Mouse (Mus musculus): ENCODE measurements around the gene Dhx8. TPM values are rescaled to one million over a fixed set of nuclear protein-coding genes. Genes with fewer than 3 reads are reported as not detected.

Gene Dhx8
- total and polyA plus RNA-seq, 3 experiments: 33.1 to 44.7 TPM; not detected in 1

DNA sequence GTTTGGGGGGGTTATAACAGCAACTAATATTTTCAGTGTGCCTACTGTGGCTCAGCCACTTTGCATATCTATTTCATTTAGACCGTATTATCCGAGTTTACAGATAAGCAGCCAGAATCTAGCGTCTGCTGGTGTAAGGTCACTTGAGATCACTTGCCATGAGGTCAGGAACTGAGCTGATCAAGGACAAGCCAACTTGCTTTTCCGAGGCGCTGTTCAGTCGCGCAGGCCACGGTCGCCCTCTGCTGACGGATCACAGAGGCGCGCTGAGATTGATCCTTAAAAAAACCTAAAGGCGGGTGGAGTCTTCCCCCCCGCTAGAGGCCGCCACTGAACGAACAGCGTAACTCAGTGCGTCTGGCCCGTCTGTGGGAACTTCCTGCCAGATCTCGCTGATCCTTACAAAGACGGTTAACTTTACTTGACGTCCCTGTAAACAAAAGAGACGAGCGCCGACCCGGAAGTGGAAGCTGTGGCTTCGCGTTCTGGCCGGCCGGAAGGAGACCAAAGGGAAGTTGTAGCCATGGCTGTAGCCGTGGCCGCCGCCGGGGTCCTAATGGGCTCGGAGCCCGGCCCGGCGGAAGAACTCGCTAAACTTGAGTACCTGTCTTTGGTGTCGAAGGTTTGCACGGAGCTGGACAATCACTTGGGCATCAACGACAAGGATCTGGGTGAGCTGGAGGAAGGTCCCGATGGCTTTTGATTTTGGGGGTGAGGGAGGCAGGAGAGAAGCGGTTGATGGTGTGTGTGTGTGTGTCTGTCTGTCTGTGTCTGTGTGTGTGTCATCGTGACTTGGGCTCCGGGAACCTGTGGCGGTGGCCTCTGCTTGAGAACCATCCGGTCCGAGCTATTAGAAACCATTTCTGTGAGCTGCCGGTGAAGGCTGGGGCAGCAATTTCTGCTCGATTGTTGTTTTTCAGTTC, at the start of gene Dhx8 (continued):
- TF ChIP-seq ZMIZ1 (IDR thresholded peaks at IDR 0.05; ENCODE audit: low read depth, low read length) (peak; percentile 34; the same call in 1 of the 2 replicates), MAZ (IDR thresholded peaks at IDR 0.05; ENCODE audit: low read depth, low read length) (peak; percentile 68; the same call in 1 of the 2 replicates), ZKSCAN1 (IDR thresholded peaks at IDR 0.05; ENCODE audit: low read depth, low read length) (no peak), CHD1 (IDR thresholded peaks at IDR 0.05; ENCODE audit: low read depth, low read length) (0 out of 2 replicates have a peak, but pooled peaks have one; percentile 77), GATA1 (IDR thresholded peaks at IDR 0.05; ENCODE audit: low read depth, low read length) (peak; percentile 55), USF1 (IDR thresholded peaks at IDR 0.05; ENCODE audit: low read depth, low read length) (0 out of 2 replicates have a peak, but pooled peaks have one; percentile 33)

DNA sequence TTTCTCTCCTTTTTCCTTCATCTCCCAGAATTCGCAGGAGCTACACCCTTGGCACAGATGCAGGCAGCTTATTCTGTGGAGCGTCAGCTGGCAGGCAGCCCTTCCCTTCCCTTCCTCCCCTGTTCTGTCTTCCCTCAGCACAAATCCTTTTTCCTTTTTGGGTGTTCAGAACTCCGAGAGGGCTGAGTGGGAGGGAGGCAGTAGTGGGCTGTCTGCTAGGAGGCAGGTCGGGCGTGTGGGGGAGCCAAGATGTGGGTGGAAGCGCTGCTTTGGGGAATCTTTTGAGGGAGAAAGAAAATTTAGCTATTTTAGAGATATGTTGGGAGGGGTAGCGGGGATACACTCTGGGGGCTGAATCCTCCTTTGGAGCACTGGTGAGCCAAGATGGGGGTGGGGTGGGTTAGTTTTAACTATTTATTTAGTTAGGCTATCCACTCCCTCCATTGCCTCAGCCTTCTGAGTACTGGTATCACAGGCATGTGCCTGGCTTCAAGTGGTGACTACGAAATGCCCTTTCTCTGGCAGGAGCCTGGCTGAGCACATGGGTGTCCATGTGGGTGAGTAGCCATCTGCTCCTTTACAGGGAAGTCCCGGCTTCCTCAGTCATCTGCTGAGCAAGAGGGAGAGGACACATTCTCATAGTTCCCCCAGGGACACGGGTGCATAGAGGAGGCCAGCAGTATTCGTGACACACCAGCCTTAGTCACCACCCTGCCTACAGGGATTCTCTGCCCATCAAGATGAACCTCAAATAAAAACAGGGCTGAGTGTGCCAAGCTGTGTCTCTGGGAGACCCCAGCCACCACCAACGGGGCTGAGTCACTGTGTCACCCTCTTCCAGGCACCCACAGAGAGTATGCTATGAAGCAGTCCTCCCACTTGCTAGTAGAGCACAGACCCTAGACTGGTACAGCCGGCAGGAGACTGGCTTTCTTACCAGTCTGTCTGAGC, 45.1 kb upstream of the Dhx8 start:
- Histone ChIP-seq H3K79me2 (ENCODE audit: control insufficient read depth, insufficient read depth, low read length, poor library complexity) (no peaks in the 10 kb centered on the region), H3K27me3 (ENCODE audit: control insufficient read depth in 1 of 2, insufficient read depth in 2 of 2, low read length in 2 of 2) (peaks cover 9 to 13% of the 10 kb centered on the region in 2 experiments; a peak in 3 of 4 replicates), H3K4me3 (ENCODE audit: control insufficient read depth in 1 of 2, insufficient read depth in 1 of 2, low read depth in 2 of 2, low read length in 2 of 2) (no peak overlapping the region), H3K36me3 (ENCODE audit: control insufficient read depth in 1 of 2, insufficient read depth in 2 of 2, low read length in 2 of 2) (no peaks in the 10 kb centered on the region), H3K9ac (ENCODE audit: control insufficient read depth, low read depth, low read length, poor library complexity, severe bottlenecking) (no peak overlapping the region), H3K4me1 (ENCODE audit: control insufficient read depth in 1 of 2, insufficient read depth in 2 of 2, low read length in 2 of 2) (no peaks in the 10 kb centered on the region), H3K27ac (ENCODE audit: control insufficient read depth, low read depth, low read length) (no peak overlapping the region), H3K9me3 (replicated peaks; ENCODE audit: insufficient read depth, low read length) (no peaks in the 10 kb centered on the region)
- TF ChIP-seq GABPA (IDR thresholded peaks at IDR 0.05; ENCODE audit: low read depth, low read length) (no peak), CHD1 (IDR thresholded peaks at IDR 0.05; ENCODE audit: low read depth, low read length) (no peak), KAT2A (conservative IDR thresholded peaks at IDR 0.05; ENCODE audit: low read depth, low read length) (no peak), POLR2A (IDR thresholded peaks at IDR 0.05; ENCODE audit: control insufficient read depth in 1 of 2, insufficient read depth in 1 of 2, low read depth in 1 of 2, low read length in 2 of 2, poor library complexity in 1 of 2) (no peak), ZKSCAN1 (IDR thresholded peaks at IDR 0.05; ENCODE audit: low read depth, low read length) (no peak), MYB (IDR thresholded peaks at IDR 0.05; ENCODE audit: low read depth, low read length) (no peak), ZNF384 (IDR thresholded peaks at IDR 0.05; ENCODE audit: low read depth, low read length) (no peak), ZMIZ1 (IDR thresholded peaks at IDR 0.05; ENCODE audit: low read depth, low read length) (no peak), MXI1 (IDR thresholded peaks at IDR 0.05; ENCODE audit: low read depth, low read length) (no peak), USF2 (IDR thresholded peaks at IDR 0.05; ENCODE audit: borderline replicate concordance in 1 of 2, insufficient read depth in 1 of 2, low read depth in 1 of 2, low read length in 2 of 2) (no peak), ELF1 (IDR thresholded peaks at IDR 0.05; ENCODE audit: low read depth, low read length) (no peak), JUND (IDR thresholded peaks at IDR 0.05; ENCODE audit: low read depth, low read length) (no peak), EP300 (IDR thresholded peaks at IDR 0.05; ENCODE audit: low read depth in 1 of 2, low read length in 2 of 2) (no peak), TCF12 (IDR thresholded peaks at IDR 0.05; ENCODE audit: low read depth, low read length) (no peak), RCOR1 (IDR thresholded peaks at IDR 0.05; ENCODE audit: low read depth, low read length) (no peak), BHLHE40 (IDR thresholded peaks at IDR 0.05; ENCODE audit: borderline replicate concordance, low read depth, low read length) (no peak), ETS1 (IDR thresholded peaks at IDR 0.05; ENCODE audit: low read depth, low read length) (no peak), MEF2A (IDR thresholded peaks at IDR 0.05; ENCODE audit: extremely low read depth, insufficient replicate concordance, low read depth, low read length, poor library complexity, severe bottlenecking) (no peak)
- DNase-seq (ENCODE audit: low read depth, low spot score): no peak
